Mouse (Mus musculus) megakaryocyte, embryonic 14.5 days (primary cell): ENCODE data around the gene Gm10447.

Experiments
- FLI1 ChIP-seq: IDR thresholded peaks from 2 replicates; pipeline ENCODE4 v1.6.1; 2012; ENCODE audit warnings: low read length, inconsistent platforms, mixed read lengths
- GATA1 ChIP-seq: IDR thresholded peaks from 3 replicates; pipeline ENCODE4 v1.6.1; 2012; ENCODE audit warnings: mixed read lengths, low read length, inconsistent platforms, borderline replicate concordance

DNA sequence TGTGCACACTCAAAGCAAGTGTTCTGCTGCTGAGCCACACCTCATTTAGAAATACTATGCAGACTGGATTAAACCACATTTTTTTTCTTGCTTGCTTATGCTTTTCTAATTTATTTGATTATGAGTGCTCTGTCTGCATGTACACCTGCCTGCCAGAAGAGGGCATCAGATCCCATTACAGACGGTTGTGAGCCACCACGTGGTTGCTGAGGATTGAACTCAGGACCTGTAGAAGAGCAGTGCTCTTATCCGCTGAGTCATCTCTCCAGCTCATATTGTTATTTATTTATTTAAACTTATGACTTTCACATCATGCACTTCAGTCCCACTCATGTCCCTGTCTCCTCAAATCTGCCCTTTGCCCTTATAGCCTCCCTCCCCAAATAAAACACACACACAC is 28.8 kb upstream of the Gm10447 start:
- TF ChIP-seq FLI1: no peak
- no peak for TF ChIP-seq GATA1
